Mouse (Mus musculus) liver, embryonic 14.5 days (tissue): ENCODE data around the gene Gm19345.

Experiments used
- CTCF ChIP-seq: IDR thresholded peaks from 2 replicates; pipeline ENCODE4 v1.5.1; 2016; ENCODE audit warnings: antibody characterized with exemption, low read depth, control low read depth
- EP300 ChIP-seq: IDR thresholded peaks from 2 replicates; pipeline ENCODE4 v1.6.1; 2016; ENCODE audit warnings: antibody characterized with exemption, low read depth

DNA sequence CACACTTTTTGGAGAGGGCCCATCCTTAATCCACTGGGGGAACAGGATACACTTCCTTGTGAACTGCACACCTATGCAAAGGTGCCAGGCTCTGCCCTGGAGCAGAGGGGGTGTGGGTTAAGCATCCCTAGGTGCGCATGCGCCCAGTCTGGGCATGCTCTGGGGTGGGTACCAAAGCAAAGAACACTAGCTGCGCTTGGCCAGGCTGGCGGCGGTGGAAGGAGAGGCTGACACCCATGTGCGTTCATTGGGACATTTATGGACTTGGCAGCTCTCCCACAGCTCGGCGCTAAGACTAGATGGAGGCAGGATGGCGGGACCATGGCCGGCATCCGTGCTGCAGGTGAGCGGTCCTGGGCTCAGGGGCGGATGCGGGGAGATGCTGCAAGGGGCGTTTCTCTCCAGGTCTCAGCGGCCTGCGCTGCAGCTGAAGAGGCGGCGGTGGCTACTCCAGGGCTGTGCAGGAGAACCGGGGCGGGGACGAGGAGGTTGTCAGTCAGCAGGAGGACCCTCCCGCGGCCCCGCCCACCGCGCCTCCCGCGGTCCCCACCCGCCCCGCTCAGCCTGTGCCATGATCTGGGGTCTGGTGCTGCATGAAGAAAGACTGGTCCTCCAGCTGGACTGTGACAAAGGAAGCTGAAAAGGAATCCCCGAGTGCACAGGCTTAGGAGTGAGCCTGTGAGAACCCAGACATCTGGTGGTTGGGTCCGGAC, at the start of gene Gm19345:
- no peak for TF ChIP-seq CTCF
- no peak for TF ChIP-seq EP300
